Mouse (Mus musculus): ENCODE measurements around the gene Gm4307. TPM values are rescaled to one million over a fixed set of nuclear protein-coding genes. Genes with fewer than 3 reads are reported as not detected.

Gene Gm4307
- not detected for polyA plus RNA-seq (2014; fragmentation: Illumina TruSeq; extraction: RNeasy Lipid Tissue Mini Kit (QIAGEN cat#74804); ENCODE audit: low read depth, low replicate concordance)

DNA sequence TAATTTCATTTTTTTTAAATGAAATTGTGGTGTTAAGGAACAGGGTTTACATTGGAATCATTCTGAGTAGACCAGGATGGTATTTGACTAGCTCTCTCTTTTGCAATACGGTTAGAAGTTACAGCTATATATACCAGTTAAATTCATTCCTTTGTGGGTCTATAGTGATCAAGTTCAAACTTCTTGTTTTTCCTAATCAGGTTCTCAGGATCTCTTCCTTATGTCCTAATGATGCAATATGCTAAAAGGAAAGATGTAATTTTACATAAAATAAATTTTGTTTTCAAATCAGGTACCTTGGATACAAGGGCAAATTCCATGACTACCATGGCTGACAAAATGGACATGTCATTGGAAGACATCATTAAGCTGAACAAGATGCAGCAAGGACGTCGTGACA is at the start of gene Gm4307:
Gene Gm4307 (plus strand): TSS at position 301 of the 400 bp plus-strand sequence.

DNA sequence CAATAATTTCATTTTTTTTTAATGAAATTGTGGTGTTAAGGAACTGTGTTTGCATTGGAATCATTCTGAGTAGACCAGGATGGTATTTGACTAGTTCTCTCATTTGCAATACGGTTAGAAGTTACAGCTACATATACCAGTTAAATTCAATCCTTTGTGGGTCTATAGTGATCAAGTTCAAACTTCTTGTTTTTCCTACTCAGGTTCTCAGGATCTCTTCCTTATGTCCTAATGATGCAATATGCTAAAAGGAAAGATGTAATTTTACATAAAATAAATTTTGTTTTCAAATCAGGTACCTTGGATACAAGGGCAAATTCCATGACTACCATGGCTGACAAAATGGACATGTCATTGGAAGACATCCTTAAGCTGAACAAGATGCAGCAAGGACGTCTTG is 25.8 kb upstream of the Gm4307 start, which contains the start of gene Gm4301:
Gene Gm4301 (plus strand): TSS at position 301 of the 400 bp plus-strand sequence.

DNA sequence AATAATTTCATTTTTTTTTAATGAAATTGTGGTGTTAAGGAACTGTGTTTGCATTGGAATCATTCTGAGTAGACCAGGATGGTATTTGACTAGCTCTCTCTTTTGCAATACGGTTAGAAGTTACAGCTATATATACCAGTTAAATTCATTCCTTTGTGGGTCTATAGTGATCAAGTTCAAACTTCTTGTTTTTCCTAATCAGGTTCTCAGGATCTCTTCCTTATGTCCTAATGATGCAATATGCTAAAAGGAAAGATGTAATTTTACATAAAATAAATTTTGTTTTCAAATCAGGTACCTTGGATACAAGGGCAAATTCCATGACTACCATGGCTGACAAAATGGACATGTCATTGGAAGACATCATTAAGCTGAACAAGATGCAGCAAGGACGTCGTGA is 20.6 kb upstream of the Gm4307 start, which contains the start of gene Gm4302:
Gene Gm4302 (plus strand): TSS at position 301 of the 400 bp plus-strand sequence.

DNA sequence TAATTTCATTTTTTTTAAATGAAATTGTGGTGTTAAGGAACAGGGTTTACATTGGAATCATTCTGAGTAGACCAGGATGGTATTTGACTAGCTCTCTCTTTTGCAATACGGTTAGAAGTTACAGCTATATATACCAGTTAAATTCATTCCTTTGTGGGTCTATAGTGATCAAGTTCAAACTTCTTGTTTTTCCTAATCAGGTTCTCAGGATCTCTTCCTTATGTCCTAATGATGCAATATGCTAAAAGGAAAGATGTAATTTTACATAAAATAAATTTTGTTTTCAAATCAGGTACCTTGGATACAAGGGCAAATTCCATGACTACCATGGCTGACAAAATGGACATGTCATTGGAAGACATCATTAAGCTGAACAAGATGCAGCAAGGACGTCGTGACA is 15.5 kb upstream of the Gm4307 start, which contains the start of gene Gm4303:
Gene Gm4303 (plus strand): TSS at position 301 of the 400 bp plus-strand sequence.

DNA sequence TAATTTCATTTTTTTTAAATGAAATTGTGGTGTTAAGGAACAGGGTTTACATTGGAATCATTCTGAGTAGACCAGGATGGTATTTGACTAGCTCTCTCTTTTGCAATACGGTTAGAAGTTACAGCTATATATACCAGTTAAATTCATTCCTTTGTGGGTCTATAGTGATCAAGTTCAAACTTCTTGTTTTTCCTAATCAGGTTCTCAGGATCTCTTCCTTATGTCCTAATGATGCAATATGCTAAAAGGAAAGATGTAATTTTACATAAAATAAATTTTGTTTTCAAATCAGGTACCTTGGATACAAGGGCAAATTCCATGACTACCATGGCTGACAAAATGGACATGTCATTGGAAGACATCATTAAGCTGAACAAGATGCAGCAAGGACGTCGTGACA is 10.3 kb upstream of the Gm4307 start, which contains the start of gene Gm4305:
Gene Gm4305 (plus strand): TSS at position 301 of the 400 bp plus-strand sequence.

DNA sequence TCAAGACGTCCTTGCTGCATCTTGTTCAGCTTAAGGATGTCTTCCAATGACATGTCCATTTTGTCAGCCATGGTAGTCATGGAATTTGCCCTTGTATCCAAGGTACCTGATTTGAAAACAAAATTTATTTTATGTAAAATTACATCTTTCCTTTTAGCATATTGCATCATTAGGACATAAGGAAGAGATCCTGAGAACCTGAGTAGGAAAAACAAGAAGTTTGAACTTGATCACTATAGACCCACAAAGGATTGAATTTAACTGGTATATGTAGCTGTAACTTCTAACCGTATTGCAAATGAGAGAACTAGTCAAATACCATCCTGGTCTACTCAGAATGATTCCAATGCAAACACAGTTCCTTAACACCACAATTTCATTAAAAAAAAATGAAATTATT is 21.3 kb downstream of the Gm4307 start, which contains the start of gene Gm4312:
Gene Gm4312 (minus strand): TSS at position 101 of the 400 bp plus-strand sequence.

Other genes starting within 250 kb of the Gm4307 start
- gene Gm4301, start 25.7 kb upstream of the Gm4307 start, polyA plus RNA-seq (2014; fragmentation: Illumina TruSeq; extraction: RNeasy Lipid Tissue Mini Kit (QIAGEN cat#74804); ENCODE audit: low read depth, low replicate concordance), result not detected
- not detected for gene Gm4302, start 20.5 kb upstream of the Gm4307 start, polyA plus RNA-seq (2014; fragmentation: Illumina TruSeq; extraction: RNeasy Lipid Tissue Mini Kit (QIAGEN cat#74804); ENCODE audit: low read depth, low replicate concordance)
- not detected for gene Gm4303, start 15.4 kb upstream of the Gm4307 start, polyA plus RNA-seq (2014; fragmentation: Illumina TruSeq; extraction: RNeasy Lipid Tissue Mini Kit (QIAGEN cat#74804); ENCODE audit: low read depth, low replicate concordance)
- gene Gm4305, start 10.2 kb upstream of the Gm4307 start, polyA plus RNA-seq (2014; fragmentation: Illumina TruSeq; extraction: RNeasy Lipid Tissue Mini Kit (QIAGEN cat#74804); ENCODE audit: low read depth, low replicate concordance), result not detected
- gene Gm4312, start 21.2 kb downstream of the Gm4307 start, polyA plus RNA-seq (2014; fragmentation: Illumina TruSeq; extraction: RNeasy Lipid Tissue Mini Kit (QIAGEN cat#74804); ENCODE audit: low read depth, low replicate concordance), result not detected
- 10.9 TPM for gene Tmtc3, start 126.0 kb downstream of the Gm4307 start, polyA plus RNA-seq (2014; fragmentation: Illumina TruSeq; extraction: RNeasy Lipid Tissue Mini Kit (QIAGEN cat#74804); ENCODE audit: low read depth, low replicate concordance)
- 3.9 TPM for gene Cep290, start 126.2 kb downstream of the Gm4307 start, polyA plus RNA-seq (2014; fragmentation: Illumina TruSeq; extraction: RNeasy Lipid Tissue Mini Kit (QIAGEN cat#74804); ENCODE audit: low read depth, low replicate concordance)
- 12.2 TPM for gene 4930430F08Rik, start 229.1 kb downstream of the Gm4307 start, polyA plus RNA-seq (2014; fragmentation: Illumina TruSeq; extraction: RNeasy Lipid Tissue Mini Kit (QIAGEN cat#74804); ENCODE audit: low read depth, low replicate concordance)
- gene 1700017N19Rik, start 229.1 kb downstream of the Gm4307 start, polyA plus RNA-seq (2014; fragmentation: Illumina TruSeq; extraction: RNeasy Lipid Tissue Mini Kit (QIAGEN cat#74804); ENCODE audit: low read depth, low replicate concordance), result not detected